Mouse (Mus musculus) stomach, embryonic 16.5 days (tissue): ENCODE results near the gene Fads6. TPM values are rescaled to one million over a fixed set of nuclear protein-coding genes. Genes with fewer than 3 reads are reported as not detected.
A peak's percentile ranks its signal among the peaks of the same experiment; 100 is the strongest.

Source experiments
- ATAC-seq: fragments of 200-750 bp; cut with Nextera tagmentation; 2 replicates; pipeline ENCODE4 v1.8.0; 2017; ENCODE audit warnings: moderate number of reproducible peaks, moderate TSS enrichment; ENCODE audit not compliant: insufficient read depth, low FRiP score
- H3K27ac ChIP-seq: fragments of 300-500 bp; sonication (generic); 2 replicates; pipeline ENCODE4 v1.5.1; 2014; ENCODE audit warnings: low read length
- H3K27me3 ChIP-seq: fragments of 300-500 bp; sonication (generic); 2 replicates; pipeline ENCODE4 v1.6.1; 2014; ENCODE audit warnings: low read length, control low read depth, mixed read lengths; ENCODE audit not compliant: control insufficient read depth, insufficient read depth
- H3K36me3 ChIP-seq: fragments of 300-500 bp; sonication (generic); 2 replicates; pipeline ENCODE4 v1.6.1; 2014; ENCODE audit warnings: low read length; ENCODE audit not compliant: control insufficient read depth, insufficient read depth
- H3K4me1 ChIP-seq: fragments of 300-500 bp; sonication (generic); 2 replicates; pipeline ENCODE4 v1.6.1; 2014; ENCODE audit warnings: low read length, control low read depth, mixed read lengths; ENCODE audit not compliant: control insufficient read depth, insufficient read depth
- H3K4me2 ChIP-seq: fragments of 300-500 bp; sonication (generic); 2 replicates; pipeline ENCODE4 v1.6.1; 2014; ENCODE audit warnings: low read depth, low read length, mixed read lengths
- H3K4me3 ChIP-seq: fragments of 300-500 bp; sonication (generic); replicated peaks from 2 replicates; pipeline ENCODE4 v1.5.1; 2014; ENCODE audit warnings: mild to moderate bottlenecking, low read length
- H3K9ac ChIP-seq: fragments of 300-500 bp; sonication (generic); 2 replicates; pipeline ENCODE4 v1.6.1; 2014; ENCODE audit warnings: low read length
- H3K9me3 ChIP-seq: fragments of 300-500 bp; sonication (generic); replicated peaks from 2 replicates; pipeline ENCODE4 v1.6.1; 2016; ENCODE audit warnings: low read length, control low read depth; ENCODE audit not compliant: control insufficient read depth
- WGBS: fragments of 180-500 bp; shearing (Covaris S2); extraction: QIAGEN DNeasy Blood & Tissue Kit; methylation state at CpG from one replicate; pipeline ENCODE4 v1.1.7; 2014; 5-methylcytosine and 5-hydroxymethylcytosine counted together
- polyA plus RNA-seq: library from polyadenylated mRNA; unstranded; fragments of >200 nt; fragmentation: Nextera tagmentation; extraction: Ambion mirVana; gene quantifications from 2 replicates; pipeline ENCODE4 v1.2.1, GENCODE M21; 2015

Fads6 gene
- polyA plus RNA-seq, 1 experiment from 2014 or later = 1.6 TPM

GRCm38 (mm10) chr11:115257775-115258510, 39.5 kb downstream of the Fads6 start:
- H3K27me3 ChIP-seq = peaks cover 59% of the 10 kb centered on the region
- H3K27ac ChIP-seq = no peak overlapping the region
- H3K4me1 ChIP-seq = 0 out of 2 replicates have a peak, but pooled peaks cover 3% of the 10 kb centered on the region
- no peaks in the 10 kb centered on the region for H3K9me3 ChIP-seq
- no peaks in the 10 kb centered on the region for H3K36me3 ChIP-seq
- 15% methylated on average over 59 of the region's 59 CpGs for WGBS
- 0 out of 2 replicates have a peak overlapping the region, but pooled peaks have one; percentile 4 for H3K4me2 ChIP-seq
- peak; percentile 34; the same call in 1 of the 2 replicates for ATAC-seq
- H3K9ac ChIP-seq = no peak overlapping the region
- peak overlapping the region; percentile 12; the same call in 1 of the 2 replicates for H3K4me3 ChIP-seq

GRCm38 (mm10) chr11:115251258-115251657, 46.2 kb downstream of the Fads6 start:
- no peaks in the 10 kb centered on the region for H3K36me3 ChIP-seq
- H3K27ac ChIP-seq = no peak overlapping the region
- WGBS = 60% methylated on average over 3 of the region's 3 CpGs
- H3K4me2 ChIP-seq = no peak overlapping the region
- H3K27me3 ChIP-seq = peaks cover 61% of the 10 kb centered on the region
- H3K4me3 ChIP-seq = no peak overlapping the region
- ATAC-seq = no peak
- H3K4me1 ChIP-seq = peaks cover 12% of the 10 kb centered on the region; the same call in 1 of the 2 replicates
- 0 out of 2 replicates have a peak, but pooled peaks cover 3% of the 10 kb centered on the region for H3K9me3 ChIP-seq
- no peak overlapping the region for H3K9ac ChIP-seq

DNA sequence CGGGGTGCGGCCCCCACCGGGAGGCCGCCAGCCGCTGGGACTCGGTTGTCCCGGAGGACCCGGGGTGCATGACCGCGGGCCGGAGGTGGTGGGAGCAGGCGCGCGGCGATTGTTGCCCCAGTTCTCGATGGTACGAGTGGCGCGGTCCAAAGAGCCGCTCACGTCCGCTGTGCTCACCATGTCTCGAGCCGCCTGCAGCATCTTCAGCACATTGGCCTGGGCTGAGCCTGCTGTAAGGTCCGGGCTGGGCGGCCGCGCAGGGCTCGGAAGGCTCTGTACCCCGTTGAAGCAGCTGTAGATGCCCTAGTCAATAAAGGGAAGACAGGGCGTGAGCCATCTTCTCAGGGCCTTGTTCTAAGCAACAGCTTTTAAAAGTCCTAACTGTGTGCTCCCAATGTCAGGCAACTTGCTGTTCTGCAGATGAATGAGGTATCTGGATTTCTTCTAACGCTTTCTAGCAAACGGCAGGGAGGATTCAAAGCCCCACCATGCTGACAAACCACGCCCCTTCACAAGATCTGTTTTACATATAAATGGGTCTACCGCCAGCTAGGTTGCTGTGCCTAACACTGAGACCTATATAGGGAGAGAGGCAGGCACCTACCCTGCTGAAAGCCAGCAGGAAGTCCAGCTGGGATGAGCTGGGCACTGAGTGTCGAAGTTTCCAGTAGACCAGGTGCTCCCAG, 46.9 kb downstream of the Fads6 start:
- Histone ChIP-seq H3K4me2 (peak overlapping the region; percentile 74), H3K9ac (peak overlapping the region; percentile 8; the same call in 1 of the 2 replicates), H3K4me1 (peaks cover 12% of the 10 kb centered on the region; the same call in 1 of the 2 replicates), H3K4me3 (peak overlapping the region; percentile 32), H3K27ac (no peak overlapping the region), H3K27me3 (peaks cover 57% of the 10 kb centered on the region), H3K9me3 (0 out of 2 replicates have a peak, but pooled peaks cover 3% of the 10 kb centered on the region), H3K36me3 (no peaks in the 10 kb centered on the region)
- no peak for ATAC-seq
- 3% methylated on average over 36 of the region's 36 CpGs for WGBS

DNA sequence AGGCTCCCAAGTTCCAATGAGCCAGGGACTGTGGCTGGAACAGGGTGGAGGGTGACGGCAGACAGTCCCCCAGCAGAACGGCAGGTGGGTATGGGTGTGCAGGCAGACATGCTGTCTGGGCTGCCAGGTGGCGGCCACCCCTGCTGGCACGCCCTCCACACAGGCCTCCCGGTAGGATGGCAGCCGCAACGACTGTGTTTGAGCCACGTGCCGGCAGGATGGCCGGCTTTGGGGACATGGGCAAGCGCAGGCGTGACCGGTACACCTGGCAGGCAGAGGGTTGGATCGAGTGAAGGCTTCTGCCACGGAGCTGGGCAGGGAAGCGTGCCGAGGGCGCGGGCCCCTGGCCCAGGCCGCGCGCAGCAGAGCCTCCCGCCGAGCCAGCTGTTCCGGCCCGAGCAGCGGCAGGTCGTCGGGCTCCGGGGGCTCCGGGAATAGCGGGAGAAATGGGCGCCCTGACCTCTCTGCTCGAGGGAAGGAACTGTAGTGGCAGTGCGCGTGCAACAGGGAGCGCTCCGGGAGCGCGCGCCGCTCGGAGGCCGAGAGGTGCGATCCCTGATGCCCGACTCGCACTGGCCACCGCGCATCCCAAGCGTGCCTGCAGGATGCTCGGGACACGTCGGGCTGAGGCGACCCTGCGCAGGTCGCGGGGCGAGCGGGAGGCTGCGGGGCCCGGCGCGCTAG, 47.6 kb downstream of the Fads6 start:
- WGBS = 2% methylated on average over 63 of the region's 63 CpGs
- Histone ChIP-seq H3K4me1 (peaks cover 12% of the 10 kb centered on the region; the same call in 1 of the 2 replicates), H3K4me3 (peak overlapping the region; percentile 32), H3K9ac (peak overlapping the region; percentile 55), H3K27ac (no peak overlapping the region), H3K4me2 (peak overlapping the region; percentile 74), H3K9me3 (0 out of 2 replicates have a peak, but pooled peaks cover 3% of the 10 kb centered on the region), H3K36me3 (no peaks in the 10 kb centered on the region), H3K27me3 (peaks cover 57% of the 10 kb centered on the region)
- no peak for ATAC-seq

DNA sequence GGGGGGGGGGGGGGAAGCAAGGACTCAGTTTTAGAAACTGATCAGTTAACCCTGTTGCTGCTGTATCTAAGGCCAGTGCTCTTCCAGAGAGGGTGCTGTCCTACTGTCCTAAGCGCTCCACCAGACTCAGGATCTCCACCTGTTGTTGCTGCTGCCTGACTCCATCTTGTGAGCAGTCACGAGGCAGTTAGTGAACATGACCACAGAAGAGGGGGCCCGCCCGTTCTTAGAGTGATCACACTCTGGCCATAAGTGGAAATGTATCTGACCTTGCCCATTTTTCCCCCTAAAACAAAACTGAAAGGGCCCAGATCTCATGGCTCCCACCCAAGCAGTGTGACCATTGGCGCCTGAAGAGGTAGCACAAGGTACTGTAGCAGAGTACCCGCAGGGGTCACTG, 49.5 kb downstream of the Fads6 start:
- Histone ChIP-seq H3K27ac (no peak overlapping the region), H3K4me2 (no peak overlapping the region), H3K4me1 (peaks cover 12% of the 10 kb centered on the region; the same call in 1 of the 2 replicates), H3K4me3 (no peak overlapping the region), H3K9me3 (0 out of 2 replicates have a peak, but pooled peaks cover 3% of the 10 kb centered on the region), H3K9ac (no peak overlapping the region), H3K27me3 (peaks cover 53% of the 10 kb centered on the region), H3K36me3 (no peaks in the 10 kb centered on the region)
- 57% methylated on average over 6 of the region's 6 CpGs for WGBS
- ATAC-seq = no peak

- H3K4me2 ChIP-seq = no peak overlapping the region
- H3K4me1 ChIP-seq = peaks cover 12% of the 10 kb centered on the region; the same call in 1 of the 2 replicates
- no peak for ATAC-seq
- H3K9me3 ChIP-seq = 0 out of 2 replicates have a peak, but pooled peaks cover 3% of the 10 kb centered on the region
- WGBS = 19% methylated on average over 3 of the region's 3 CpGs
- H3K4me3 ChIP-seq = no peak overlapping the region
- H3K36me3 ChIP-seq = no peaks in the 10 kb centered on the region
- no peak overlapping the region for H3K27ac ChIP-seq
- H3K9ac ChIP-seq = no peak overlapping the region
- H3K27me3 ChIP-seq = peaks cover 50% of the 10 kb centered on the region
These were observed 50.2 kb downstream of the Fads6 start for GRCm38 (mm10) chr11:115247240-115247639.

DNA sequence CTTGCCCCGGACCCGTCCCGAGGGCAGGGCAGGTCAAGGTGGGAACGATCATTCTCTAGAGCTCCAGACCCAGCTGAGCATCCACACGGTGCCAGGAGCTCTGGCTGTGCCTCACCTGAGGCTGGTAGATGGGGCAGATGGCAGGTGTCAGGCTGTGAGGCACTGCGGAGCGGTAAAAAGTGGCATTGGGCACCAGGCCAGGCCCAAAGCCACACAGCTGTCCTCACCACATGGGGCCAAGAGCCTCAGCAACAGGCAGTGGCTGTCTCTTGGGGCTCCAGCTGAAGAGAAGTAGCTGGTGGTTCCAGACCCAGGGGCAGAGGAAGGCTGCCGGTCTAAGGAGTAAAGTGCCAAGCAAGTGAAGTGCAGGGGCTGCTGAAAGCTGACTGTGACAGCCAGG, 51.1 kb downstream of the Fads6 start:
- ATAC-seq = no peak
- peaks cover 12% of the 10 kb centered on the region; the same call in 1 of the 2 replicates for H3K4me1 ChIP-seq
- no peak overlapping the region for H3K27ac ChIP-seq
- H3K27me3 ChIP-seq = peaks cover 42% of the 10 kb centered on the region
- H3K4me2 ChIP-seq = no peak overlapping the region
- no peak overlapping the region for H3K9ac ChIP-seq
- H3K9me3 ChIP-seq = no peaks in the 10 kb centered on the region
- 73% methylated on average over 8 of the region's 8 CpGs for WGBS
- H3K4me3 ChIP-seq = no peak overlapping the region
- H3K36me3 ChIP-seq = no peaks in the 10 kb centered on the region

DNA sequence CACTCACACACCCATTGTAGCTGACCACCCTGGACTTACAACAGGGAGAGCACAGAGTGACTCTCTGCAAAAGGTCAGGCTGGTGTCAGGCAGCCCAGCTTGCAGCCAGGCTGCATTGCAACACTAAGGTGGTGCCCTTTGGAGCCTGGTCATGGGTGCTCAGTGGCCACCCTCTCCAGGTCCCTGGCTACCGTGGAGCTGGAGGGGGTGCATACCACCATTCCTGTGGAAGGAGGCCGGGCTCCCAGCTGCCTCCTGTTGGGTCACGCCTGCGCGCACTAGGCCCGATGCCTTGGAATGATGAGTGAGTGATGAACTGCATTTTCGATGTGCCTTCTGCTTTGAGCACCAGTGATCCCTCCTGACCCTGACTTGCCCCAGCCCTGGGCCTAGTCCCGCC, 52.6 kb downstream of the Fads6 start:
- Histone ChIP-seq H3K4me1 (peaks cover 3% of the 10 kb centered on the region; the same call in 1 of the 2 replicates), H3K27ac (no peak overlapping the region), H3K4me2 (no peak overlapping the region), H3K36me3 (no peaks in the 10 kb centered on the region), H3K9me3 (no peaks in the 10 kb centered on the region), H3K9ac (no peak overlapping the region), H3K27me3 (peaks cover 27% of the 10 kb centered on the region), H3K4me3 (no peak overlapping the region)
- no peak for ATAC-seq
- WGBS = 80% methylated on average over 8 of the region's 8 CpGs
